Mouse (Mus musculus) kidney, postnatal 0 days (tissue): ENCODE data around the gene Wdr12. TPM values are rescaled to one million over a fixed set of nuclear protein-coding genes. Genes with fewer than 3 reads are reported as not detected.
"Not testable (repeated sequence)": the region's sequence is repeated elsewhere in the genome, so short reads cannot be mapped to it uniquely, and the experiment has no call there.

Source experiments
- ATAC-seq: fragments of 200-750 bp; cut with Nextera tagmentation; replicated peaks from 2 replicates; pipeline ENCODE4 v1.8.0; 2017; ENCODE audit warnings: low read depth, moderate number of reproducible peaks, moderate TSS enrichment, moderate library complexity; ENCODE audit not compliant: low FRiP score
- DNase-seq: peaks from one replicate; pipeline ENCODE4 v3.0.0-alpha.2; 2016; ENCODE audit warnings: low spot score
- H3K27ac ChIP-seq: fragments of 300-500 bp; sonication (generic); 2 replicates; pipeline ENCODE4 v1.5.1; 2014; ENCODE audit warnings: mild to moderate bottlenecking
- H3K27me3 ChIP-seq: fragments of 300-500 bp; sonication (generic); 2 replicates; pipeline ENCODE4 v1.6.1; 2014; ENCODE audit warnings: low read length, mixed read lengths; ENCODE audit not compliant: insufficient read depth
- H3K36me3 ChIP-seq: fragments of 300-500 bp; sonication (generic); 2 replicates; pipeline ENCODE4 v1.6.1; 2014; ENCODE audit warnings: low read length, mixed read lengths; ENCODE audit not compliant: insufficient read depth
- H3K4me1 ChIP-seq: fragments of 300-500 bp; sonication (generic); replicated peaks from 2 replicates; pipeline ENCODE4 v1.6.1; 2014; ENCODE audit warnings: antibody characterized with exemption, low read length, mixed read lengths; ENCODE audit not compliant: insufficient read depth
- H3K4me2 ChIP-seq: fragments of 300-500 bp; sonication (generic); 2 replicates; pipeline ENCODE4 v1.6.1; 2014; ENCODE audit warnings: mild to moderate bottlenecking, low read length, moderate library complexity, mixed read lengths
- H3K4me3 ChIP-seq: fragments of 300-500 bp; sonication (generic); replicated peaks from 2 replicates; pipeline ENCODE4 v1.5.1; 2014; ENCODE audit warnings: low read depth, low read length
- H3K9ac ChIP-seq: fragments of 300-500 bp; sonication (generic); 2 replicates; pipeline ENCODE4 v1.6.1; 2014; ENCODE audit warnings: low read depth, low read length
- H3K9me3 ChIP-seq: fragments of 300-500 bp; sonication (generic); replicated peaks from 2 replicates; pipeline ENCODE4 v1.6.1; 2016; ENCODE audit warnings: low read length, inconsistent platforms, mixed read lengths
- CTCF ChIP-seq: IDR thresholded peaks from 2 replicates; pipeline ENCODE4 v1.5.1; 2016; ENCODE audit warnings: antibody characterized with exemption, low read depth, mild to moderate bottlenecking, moderate library complexity
- WGBS: fragments of 180-500 bp; shearing (Covaris S2); extraction: QIAGEN DNeasy Blood & Tissue Kit; methylation state at CpG from one replicate; pipeline ENCODE4 v1.1.7; 2014; 5-methylcytosine and 5-hydroxymethylcytosine counted together
- polyA plus RNA-seq: library from polyadenylated mRNA; unstranded; fragments of >200 nt; fragmentation: Nextera tagmentation; extraction: Ambion mirVana; gene quantifications from 2 replicates; pipeline ENCODE4 v1.2.1, GENCODE M21; 2015

The Wdr12 gene
- polyA plus RNA-seq, 1 experiment from 2014 or later: 44.9 TPM

- Histone ChIP-seq H3K4me2 (no peak overlapping the region), H3K9me3 (no peaks in the 10 kb centered on the region), H3K4me1 (no peaks in the 10 kb centered on the region), H3K36me3 (no peaks in the 10 kb centered on the region), H3K4me3 (no peak overlapping the region), H3K9ac (no peak overlapping the region), H3K27me3 (no peaks in the 10 kb centered on the region), H3K27ac (no peak overlapping the region)
- ATAC-seq (no peak), DNase-seq (no peak)
- 45% methylated on average over 3 of the region's 3 CpGs for WGBS
- TF ChIP-seq CTCF: peak; percentile 27; the same call in 1 of the 2 replicates
Measured at GRCm38 (mm10) chr1:60054659-60055058, 43.8 kb downstream of the Wdr12 start.

DNA sequence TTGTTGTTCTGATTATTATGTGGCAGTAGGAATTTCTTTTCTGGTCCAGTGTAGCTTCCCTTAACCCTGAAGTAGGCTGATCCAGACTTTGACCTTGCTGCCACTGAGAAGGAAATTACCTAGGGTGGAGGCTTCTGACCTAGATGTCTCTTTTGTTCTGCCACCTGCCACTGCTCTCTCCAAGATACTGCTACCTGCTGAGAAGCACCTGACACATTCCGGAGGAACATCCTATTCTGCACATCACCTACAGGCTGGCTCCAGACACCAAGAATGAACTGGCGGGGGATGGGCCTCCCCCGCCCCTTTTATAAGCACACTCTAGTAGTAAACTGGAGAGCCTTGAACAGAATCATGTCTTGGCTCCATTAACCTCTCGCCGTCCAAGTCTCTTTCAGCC lies 51.0 kb downstream of the Wdr12 start:
- 92% methylated on average over 5 of the region's 5 CpGs for WGBS
- H3K36me3 ChIP-seq, H3K27ac ChIP-seq, DNase-seq, ATAC-seq, H3K27me3 ChIP-seq, H3K9ac ChIP-seq, H3K4me3 ChIP-seq, H3K4me2 ChIP-seq, H3K9me3 ChIP-seq, H3K4me1 ChIP-seq: not testable (repeated sequence)

- no peak for TF ChIP-seq CTCF
Measured at GRCm38 (mm10) chr1:60044595-60044994, 53.9 kb downstream of the Wdr12 start.

GRCm38 (mm10) chr1:60042796-60043469 lies 55.5 kb downstream of the Wdr12 start, which contains the start of gene Ica1l:
Gene Ica1l, minus strand, starts transcription at chr1:60043184.
- no peak for TF ChIP-seq CTCF
- DNase-seq (peak; percentile 63), ATAC-seq (peak; percentile 81)
- H3K4me1 ChIP-seq: no peaks in the 10 kb centered on the region
- peak within 1 kb of the TSS; percentile 99 for H3K4me2 ChIP-seq
- H3K36me3 ChIP-seq: no peaks in the 10 kb centered on the region
- peak within 1 kb of the TSS; percentile 71 for H3K9ac ChIP-seq
- H3K27ac ChIP-seq: no peak within 1 kb of the TSS
- H3K27me3 ChIP-seq: no peaks in the 10 kb centered on the region
- WGBS: under 1% methylated on average over 83 of the region's 99 CpGs
- H3K4me3 ChIP-seq: peak within 1 kb of the TSS; percentile 74
- H3K9me3 ChIP-seq: no peaks in the 10 kb centered on the region

More at GRCm38 (mm10) chr1:60044595-60044994, 53.9 kb downstream of the Wdr12 start:
- H3K27ac ChIP-seq: no peak overlapping the region
- WGBS: 82% methylated on average over 1 of the region's 1 CpGs
- no peaks in the 10 kb centered on the region for H3K36me3 ChIP-seq
- H3K27me3 ChIP-seq: no peaks in the 10 kb centered on the region
- no peak overlapping the region for H3K4me3 ChIP-seq
- H3K4me2 ChIP-seq: no peak overlapping the region
- H3K9me3 ChIP-seq: no peaks in the 10 kb centered on the region
- no peak for DNase-seq
- no peak overlapping the region for H3K9ac ChIP-seq
- ATAC-seq: no peak
- no peaks in the 10 kb centered on the region for H3K4me1 ChIP-seq

DNA sequence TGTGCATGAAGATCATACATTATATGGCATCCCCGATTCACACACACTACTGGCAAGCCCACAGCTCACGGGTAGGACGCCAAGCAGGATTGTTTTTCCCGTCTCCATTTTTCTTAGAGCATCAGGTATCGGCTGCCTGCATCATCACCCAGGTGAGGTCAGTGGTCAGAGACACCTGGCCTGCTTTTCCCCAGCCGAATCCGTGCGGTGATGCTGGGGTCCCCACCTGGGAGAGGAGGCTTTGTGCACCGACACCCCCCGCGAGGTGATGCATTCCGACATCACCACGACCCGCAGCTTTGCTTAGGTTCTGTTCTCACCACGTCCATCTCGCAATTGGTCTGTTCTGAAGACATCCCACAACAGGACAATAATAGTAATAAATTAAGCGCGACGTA lies 56.0 kb downstream of the Wdr12 start:
- Histone ChIP-seq H3K36me3 (no peaks in the 10 kb centered on the region), H3K4me1 (no peaks in the 10 kb centered on the region), H3K9me3 (no peaks in the 10 kb centered on the region), H3K4me2 (peak overlapping the region; percentile 99), H3K27ac (no peak overlapping the region), H3K9ac (peak overlapping the region; percentile 71), H3K27me3 (no peaks in the 10 kb centered on the region), H3K4me3 (peak overlapping the region; percentile 74)
- WGBS: 3% methylated on average over 19 of the region's 19 CpGs
- TF ChIP-seq CTCF: no peak
- ATAC-seq: no peak
- no peak for DNase-seq

- H3K36me3 ChIP-seq: no peaks in the 10 kb centered on the region
- ATAC-seq: no peak
- H3K4me2 ChIP-seq: no peak overlapping the region
- no peak overlapping the region for H3K27ac ChIP-seq
- no peaks in the 10 kb centered on the region for H3K27me3 ChIP-seq
- H3K4me3 ChIP-seq: no peak overlapping the region
- H3K9ac ChIP-seq: no peak overlapping the region
- H3K4me1 ChIP-seq: no peaks in the 10 kb centered on the region
- no peak for TF ChIP-seq CTCF
- WGBS: 95% methylated on average over 2 of the region's 2 CpGs
- DNase-seq: no peak
- H3K9me3 ChIP-seq: no peaks in the 10 kb centered on the region
Measured at GRCm38 (mm10) chr1:60035044-60035443, 63.4 kb downstream of the Wdr12 start.

Other genes starting within 250 kb of the Wdr12 start
- gene Fam117b, start 185.6 kb downstream of the Wdr12 start, polyA plus RNA-seq: 10.7 and 10.9 TPM in 2 replicates
- gene Ica1l, start 55.5 kb downstream of the Wdr12 start, polyA plus RNA-seq: 1.4 and 1.7 TPM in 2 replicates
- 4.6 and 4.9 TPM in 2 replicates for gene Carf, start 398 bp downstream of the Wdr12 start, polyA plus RNA-seq
- 7.9 TPM in 2 replicates for gene Nbeal1, start 82.0 kb upstream of the Wdr12 start, polyA plus RNA-seq
- gene Cyp20a1, start 244.7 kb upstream of the Wdr12 start, polyA plus RNA-seq: 17.7 and 18.0 TPM in 2 replicates